Mouse (Mus musculus): ENCODE results near the gene Mga. TPM values are rescaled to one million over a fixed set of nuclear protein-coding genes. Genes with fewer than 3 reads are reported as not detected.

The Mga gene
- total and polyA plus RNA-seq, 3 experiments: 21.8 to 37.5 (median 30.1) TPM

DNA sequence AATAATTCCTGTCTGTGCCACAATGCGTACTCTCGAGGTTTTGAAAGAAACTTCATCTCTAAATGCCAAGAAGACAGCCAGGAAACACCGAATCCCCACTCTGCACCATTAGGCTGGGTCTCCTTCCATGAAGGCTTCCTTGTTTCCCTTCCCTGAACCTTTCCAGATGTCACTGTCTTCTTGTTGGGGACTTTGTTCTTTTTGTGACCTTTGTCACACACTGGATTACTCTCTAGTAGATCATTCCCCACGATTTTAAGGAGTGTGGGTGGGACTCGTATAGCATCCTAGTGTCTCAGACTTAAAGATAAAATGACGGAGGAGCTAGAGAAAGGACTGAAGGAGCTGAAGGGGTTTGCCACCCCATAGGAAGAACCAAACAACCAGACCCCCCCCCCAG lies 93.9 kb downstream of the Mga start:
- Histone ChIP-seq H3K4me1 (ENCODE audit: control insufficient read depth in 1 of 2, insufficient read depth in 2 of 2) (peaks cover 13 to 38% of the 10 kb centered on the region in 2 experiments), H3K79me2 (replicated peaks; ENCODE audit: control insufficient read depth, extremely low read depth, insufficient read depth, poor library complexity, severe bottlenecking) (no peaks in the 10 kb centered on the region), H3K4me3 (replicated peaks in 1 of 3; ENCODE audit: low read depth in 2 of 3, low read length in 2 of 3, poor library complexity in 1 of 3) (no peak overlapping the region), H3K36me3 (replicated peaks in 1 of 2; ENCODE audit: control insufficient read depth in 1 of 2, insufficient read depth in 1 of 2, low read length in 1 of 2) (peaks cover 0 to 7% of the 10 kb centered on the region in 2 experiments), H3K27me3 (replicated peaks) (no peaks in the 10 kb centered on the region), H3K4me2 (ENCODE audit: insufficient read depth, low read depth, poor library complexity, severe bottlenecking) (no peak overlapping the region), H3K9ac (ENCODE audit: insufficient read depth, low read depth) (no peak overlapping the region), H3K27ac (ENCODE audit: insufficient read depth, low read depth) (no peak overlapping the region), H3K9me3 (replicated peaks; ENCODE audit: low read length) (no peaks in the 10 kb centered on the region)
- no peak for TF ChIP-seq USF1 (IDR thresholded peaks at IDR 0.05; ENCODE audit: low read depth, low read length)
- TF ChIP-seq POLR2AphosphoS2 (IDR thresholded peaks at IDR 0.05; ENCODE audit: low read depth, low read length): no peak
- no peak for TF ChIP-seq PAX5 (IDR thresholded peaks at IDR 0.05; ENCODE audit: low read length)
- TF ChIP-seq KAT2A (IDR thresholded peaks at IDR 0.05; ENCODE audit: insufficient replicate concordance, low read length): no peak
- no peak for TF ChIP-seq UBTF (IDR thresholded peaks at IDR 0.05; ENCODE audit: low read depth, low read length)
- TF ChIP-seq TCF12 (IDR thresholded peaks at IDR 0.05; ENCODE audit: low read depth, low read length): no peak
- TF ChIP-seq JUND (conservative IDR thresholded peaks at IDR 0.05; ENCODE audit: low read depth, low read length): no peak
- no peak for TF ChIP-seq USF2 (conservative IDR thresholded peaks at IDR 0.05; ENCODE audit: low read depth, low read length)
- no peak for TF ChIP-seq BHLHE40 (IDR thresholded peaks at IDR 0.05; ENCODE audit: low read depth, low read length)
- TF ChIP-seq MYC (IDR thresholded peaks at IDR 0.05; ENCODE audit: low read depth, low read length): no peak
- no peak for TF ChIP-seq ZC3H11A (IDR thresholded peaks at IDR 0.05; ENCODE audit: low read depth, low read length)
- TF ChIP-seq CHD2 (IDR thresholded peaks at IDR 0.05; ENCODE audit: low read length): no peak
- no peak for TF ChIP-seq IRF4 (IDR thresholded peaks at IDR 0.05; ENCODE audit: low read depth, low read length)
- no peak for TF ChIP-seq GABPA (IDR thresholded peaks at IDR 0.05; ENCODE audit: insufficient replicate concordance, low read depth, low read length)
- no peak for TF ChIP-seq ZNF384 (IDR thresholded peaks at IDR 0.05; ENCODE audit: low read depth, low read length)
- dilution Hi-C loops (cut with MboI; ENCODE audit: extremely low pct_ligation_motif_present, extremely low pct_unique_long_range_greater_than_20kb, low sequenced_read_pairs) (no loop called here), in situ Hi-C loops (cut with MboI; ENCODE audit: low pct_ligation_motif_present, low pct_unique_long_range_greater_than_20kb, low sequenced_read_pairs) (no loop called here)
- DNase-seq (ENCODE audit: extremely low read depth): no peak

DNA sequence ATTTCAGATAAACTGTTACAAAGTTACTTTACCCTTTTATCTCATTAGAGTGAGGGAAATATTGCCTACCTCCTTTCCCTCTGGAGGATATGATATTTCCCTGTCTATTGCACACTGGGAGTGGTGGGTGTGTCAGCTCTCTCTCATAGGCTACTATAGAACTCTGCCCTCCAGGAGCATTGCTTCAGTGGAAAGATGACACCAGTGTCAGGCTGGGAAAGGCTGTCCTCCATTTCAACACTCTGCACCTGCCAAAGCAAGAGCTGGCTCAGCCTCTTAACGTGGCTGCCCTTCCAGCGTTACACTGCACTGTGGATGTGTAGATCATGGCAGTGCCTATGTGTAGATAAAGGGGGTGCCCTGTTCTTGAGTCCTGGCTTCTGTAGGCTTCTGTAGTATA lies 95.3 kb downstream of the Mga start:
- DNase-seq (ENCODE audit: extremely low read depth): no peak
- no peaks in the 10 kb centered on the region for H3K79me2 ChIP-seq (replicated peaks; ENCODE audit: control insufficient read depth, extremely low read depth, insufficient read depth, poor library complexity, severe bottlenecking)

More for the DNA sequence above, 95.3 kb downstream of the Mga start:
- H3K4me2 ChIP-seq (ENCODE audit: insufficient read depth, low read depth, poor library complexity, severe bottlenecking): no peak overlapping the region
- H3K4me1 ChIP-seq (ENCODE audit: control insufficient read depth in 1 of 2, insufficient read depth in 2 of 2): peaks cover 13 to 44% of the 10 kb centered on the region in 2 experiments
- dilution Hi-C loops (cut with MboI; ENCODE audit: extremely low pct_ligation_motif_present, extremely low pct_unique_long_range_greater_than_20kb, low sequenced_read_pairs): no loop called here
- H3K9ac ChIP-seq (ENCODE audit: insufficient read depth, low read depth): no peak overlapping the region
- H3K4me3 ChIP-seq (replicated peaks in 1 of 3; ENCODE audit: low read depth in 2 of 3, low read length in 2 of 3, poor library complexity in 1 of 3): no peak overlapping the region
- H3K27me3 ChIP-seq (replicated peaks): no peaks in the 10 kb centered on the region
- TF ChIP-seq ETS1 (conservative IDR thresholded peaks at IDR 0.05; ENCODE audit: low read depth, low read length) (no peak), RAD21 (IDR thresholded peaks at IDR 0.05; ENCODE audit: low read depth, low read length) (no peak), USF1 (IDR thresholded peaks at IDR 0.05; ENCODE audit: low read depth, low read length) (no peak), MXI1 (IDR thresholded peaks at IDR 0.05; ENCODE audit: low read depth, low read length) (no peak), ZMIZ1 (IDR thresholded peaks at IDR 0.05; ENCODE audit: low read depth, low read length) (no peak), EP300 (IDR thresholded peaks at IDR 0.05; ENCODE audit: low read length) (no peak), CHD2 (IDR thresholded peaks at IDR 0.05; ENCODE audit: low read length) (no peak), PAX5 (IDR thresholded peaks at IDR 0.05; ENCODE audit: low read length) (no peak)
- no peaks in the 10 kb centered on the region for H3K9me3 ChIP-seq (replicated peaks; ENCODE audit: low read length)
- peaks cover 0 to 7% of the 10 kb centered on the region in 2 experiments for H3K36me3 ChIP-seq (replicated peaks in 1 of 2; ENCODE audit: control insufficient read depth in 1 of 2, insufficient read depth in 1 of 2, low read length in 1 of 2)
- in situ Hi-C loops (cut with MboI; ENCODE audit: low pct_ligation_motif_present, low pct_unique_long_range_greater_than_20kb, low sequenced_read_pairs): no loop called here
- H3K27ac ChIP-seq (ENCODE audit: insufficient read depth, low read depth): no peak overlapping the region
